Mouse (Mus musculus) Patski (cell line): Measurements from ENCODE around the gene Gm49486. TPM values are rescaled to one million over a fixed set of nuclear protein-coding genes. Genes with fewer than 3 reads are reported as not detected.

Source experiments
- ATAC-seq: fragments of 100-300 bp; one replicate; pipeline ENCODE4 v1.8.0; 2021
- CTCF ChIA-PET: fragments of 350-600 bp; sonication (Branson Sonifier 250); formaldehyde crosslinking; loops from one replicate; lab custom pipeline; 2022; ENCODE audit warnings: inconsistent platforms; lab: Charles Lee
- POLR2A ChIA-PET: fragments of 350-600 bp; sonication (Branson Sonifier 250); formaldehyde crosslinking; loops from one replicate; lab custom pipeline; 2022; ENCODE audit warnings: antibody characterized with exemption, inconsistent platforms; lab: Charles Lee
- DNase-seq: peaks from one replicate; pipeline ENCODE4 v3.0.0-alpha.2; 2011; ENCODE audit warnings: low read depth, low spot score
- H3K27me3 ChIP-seq: fragments of 371-371 bp; one replicate; pipeline ENCODE4 v1.5.1; 2021
- CTCF ChIP-seq: fragments of 100-300 bp; IDR thresholded peaks from one replicate; pipeline ENCODE4 v1.5.1; 2021
- in situ Hi-C: fragments of 300-500 bp; cut with MboI; formaldehyde crosslinking; loops from 3 replicates; pipeline ENCODE4 v1.11.1; 2018; ENCODE audit warnings: low pct_unique_long_range_greater_than_20kb, mixed read lengths
- polyA plus RNA-seq: library from polyadenylated mRNA; unstranded; gene quantifications from one replicate; pipeline ENCODE4 v1.2.3, GENCODE M21; 2021

Gm49486 gene
- polyA plus RNA-seq, 1 experiment from 2014 or later, result 3.5 TPM

DNA sequence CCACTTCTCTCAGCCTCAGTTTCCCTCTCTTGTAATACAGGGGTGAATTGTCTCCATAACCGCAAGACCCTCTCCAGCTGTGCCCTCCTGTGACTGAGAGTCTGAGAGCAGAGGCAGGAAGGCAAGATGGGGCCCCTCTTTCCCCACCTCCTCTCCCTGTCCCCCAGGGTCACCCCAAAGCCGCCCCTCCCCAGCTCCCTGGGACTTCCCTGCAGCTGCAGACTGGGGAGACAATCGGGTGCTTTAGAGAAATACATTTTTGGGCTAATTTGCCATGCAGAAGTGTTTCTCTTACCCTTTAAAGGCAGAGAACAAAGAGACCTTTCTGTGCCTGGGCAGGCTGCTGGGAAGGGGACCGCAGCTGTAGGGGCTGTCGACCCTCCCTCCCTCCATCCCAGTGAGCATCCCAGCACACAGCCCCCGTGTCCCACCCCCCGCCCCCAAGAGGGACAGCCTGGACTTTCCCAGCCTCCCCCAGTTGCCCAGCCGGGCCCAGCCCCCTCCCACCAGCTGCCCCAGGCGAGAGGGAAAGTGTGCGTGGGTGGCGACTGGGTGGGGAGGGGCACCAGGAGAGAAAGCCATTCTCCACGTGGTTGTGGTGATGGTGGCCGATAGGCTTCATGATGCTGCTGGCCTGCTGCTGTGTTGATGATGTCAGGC, 27.6 kb upstream of the Gm49486 start:
- peaks cover 11% of the 10 kb centered on the region for H3K27me3 ChIP-seq
- DNase-seq, result no peak
- no peak for TF ChIP-seq CTCF
- POLR2A ChIA-PET, result no interaction called here
- CTCF ChIA-PET, result no interaction called here
- ATAC-seq, result no peak
- in situ Hi-C loops, result loop anchor here (25.0 kb wide), 1 partner anchor 686 kb away; the partner anchor contains the start of gene Apobec3

DNA sequence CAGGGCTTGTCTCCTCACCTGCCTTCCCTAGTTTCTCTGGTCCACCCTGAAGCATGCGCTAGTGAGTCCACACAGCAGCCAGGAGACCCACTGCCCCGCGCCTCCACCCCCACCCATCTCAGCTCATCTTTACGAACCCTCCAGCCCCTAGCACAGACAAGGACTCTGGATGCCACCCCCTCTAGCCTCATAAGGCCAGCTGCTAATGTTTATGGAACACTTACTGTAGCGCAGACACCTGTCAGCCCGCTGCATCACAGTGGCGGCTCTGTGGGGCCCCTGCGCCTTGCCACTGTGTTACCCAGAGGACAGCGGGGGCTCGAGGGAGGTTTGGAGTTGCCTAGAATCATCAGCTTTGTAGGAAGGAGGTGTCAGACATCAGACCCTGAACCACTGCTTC, 26.6 kb upstream of the Gm49486 start:
- DNase-seq, result no peak
- in situ Hi-C loops, result loop anchor here (25.0 kb wide), 1 partner anchor 685 kb away; the partner anchor contains the start of gene Apobec3
- ChIA-PET CTCF (no interaction called here), POLR2A (no interaction called here)
- ATAC-seq, result no peak
- peaks cover 11% of the 10 kb centered on the region for H3K27me3 ChIP-seq
- no peak for TF ChIP-seq CTCF

DNA sequence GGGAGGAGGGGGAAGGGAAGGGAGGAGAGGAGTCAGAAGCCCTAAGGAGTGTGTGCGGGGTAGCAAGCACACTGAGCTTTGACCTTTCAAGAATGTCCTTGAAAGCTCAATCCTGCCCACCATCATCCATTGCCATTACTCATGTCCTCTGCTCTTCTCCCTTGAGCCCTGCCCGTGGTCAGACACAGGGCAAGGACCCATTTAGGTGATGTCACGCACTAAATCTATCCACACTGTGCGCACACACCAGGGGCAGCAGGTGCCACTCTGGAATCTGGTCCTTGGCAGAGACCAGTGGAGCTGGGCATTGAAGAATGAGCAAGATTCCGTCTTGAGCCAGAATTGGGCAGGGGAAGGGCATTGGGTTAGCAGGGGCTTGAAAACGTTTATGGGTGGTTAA, 21.0 kb upstream of the Gm49486 start:
- in situ Hi-C loops, result loop anchor here (25.0 kb wide), 1 partner anchor 679 kb away; the partner anchor contains the start of gene Apobec3
- POLR2A ChIA-PET, result no interaction called here
- CTCF ChIA-PET, result interaction anchor here (0.7 kb wide), 1 partner anchor 12 kb away, joined by 3 read pairs; no protein-coding TSS in a partner anchor
- DNase-seq (no peak), ATAC-seq (no peak)
- TF ChIP-seq CTCF, result no peak
- peaks cover 7% of the 10 kb centered on the region for H3K27me3 ChIP-seq

DNA sequence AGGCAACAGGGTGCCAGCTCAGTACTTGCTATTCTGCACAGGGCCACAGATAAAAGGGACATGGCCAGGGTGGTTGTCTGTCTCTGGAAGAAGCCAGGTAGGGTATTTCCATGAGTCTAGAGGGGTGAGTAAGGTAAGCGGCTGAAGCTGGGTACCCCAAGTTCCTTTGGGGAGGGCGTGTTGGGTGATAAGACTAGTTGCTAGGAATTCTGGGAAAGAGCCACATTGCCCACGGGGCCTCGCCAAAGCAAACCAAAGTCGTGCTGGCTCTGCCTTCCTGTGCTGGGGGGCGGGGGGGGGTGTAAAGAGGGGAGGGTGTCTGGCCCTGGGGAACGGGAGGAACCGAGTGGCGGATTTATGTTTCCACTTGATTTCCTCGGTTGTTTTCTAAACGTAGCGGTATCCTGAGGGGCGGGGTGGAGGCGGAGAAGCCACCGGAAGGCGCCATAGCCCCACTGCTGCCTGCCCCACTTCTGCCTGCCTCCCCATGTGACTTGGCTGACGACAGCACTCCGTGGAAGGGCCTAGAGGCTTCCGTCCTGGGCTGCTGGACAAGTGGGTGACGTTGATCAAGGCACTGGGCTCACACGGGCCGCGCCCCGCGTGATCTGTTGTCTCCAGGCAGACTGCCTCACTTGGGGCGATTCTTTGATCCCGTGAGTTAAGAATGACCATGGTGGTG, 20.3 kb upstream of the Gm49486 start:
- in situ Hi-C loops, result loop anchor here (25.0 kb wide), 1 partner anchor 678 kb away; the partner anchor contains the start of gene Apobec3
- ChIA-PET CTCF (no interaction called here), POLR2A (no interaction called here)
- peaks cover 7% of the 10 kb centered on the region for H3K27me3 ChIP-seq
- no peak for ATAC-seq
- DNase-seq, result no peak
- TF ChIP-seq CTCF, result no peak

DNA sequence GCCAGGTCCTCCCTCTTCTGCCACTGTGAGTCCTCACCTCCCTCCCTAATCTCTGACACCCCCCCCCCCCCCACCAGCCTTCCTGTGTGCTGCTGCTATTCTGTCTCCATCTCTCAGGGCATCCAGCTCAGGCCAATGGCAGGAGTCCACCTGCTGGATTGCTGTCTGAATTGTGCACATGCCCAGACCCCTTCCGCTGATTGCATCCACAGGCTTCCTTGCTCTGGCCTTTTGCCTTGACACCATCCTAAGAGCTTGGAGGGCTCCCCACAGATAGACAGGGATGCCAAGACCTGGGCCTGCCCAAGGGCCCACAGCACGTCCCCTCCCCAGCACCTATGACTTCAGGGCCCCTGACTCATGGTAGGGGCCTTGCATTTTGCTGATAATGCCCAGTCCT, 18.8 kb upstream of the Gm49486 start:
- no peaks in the 10 kb centered on the region for H3K27me3 ChIP-seq
- POLR2A ChIA-PET, result no interaction called here
- CTCF ChIA-PET, result no interaction called here
- DNase-seq (no peak), ATAC-seq (no peak)
- no peak for TF ChIP-seq CTCF
- in situ Hi-C loops, result loop anchor here (25.0 kb wide), 1 partner anchor 677 kb away; the partner anchor contains the start of gene Apobec3

DNA sequence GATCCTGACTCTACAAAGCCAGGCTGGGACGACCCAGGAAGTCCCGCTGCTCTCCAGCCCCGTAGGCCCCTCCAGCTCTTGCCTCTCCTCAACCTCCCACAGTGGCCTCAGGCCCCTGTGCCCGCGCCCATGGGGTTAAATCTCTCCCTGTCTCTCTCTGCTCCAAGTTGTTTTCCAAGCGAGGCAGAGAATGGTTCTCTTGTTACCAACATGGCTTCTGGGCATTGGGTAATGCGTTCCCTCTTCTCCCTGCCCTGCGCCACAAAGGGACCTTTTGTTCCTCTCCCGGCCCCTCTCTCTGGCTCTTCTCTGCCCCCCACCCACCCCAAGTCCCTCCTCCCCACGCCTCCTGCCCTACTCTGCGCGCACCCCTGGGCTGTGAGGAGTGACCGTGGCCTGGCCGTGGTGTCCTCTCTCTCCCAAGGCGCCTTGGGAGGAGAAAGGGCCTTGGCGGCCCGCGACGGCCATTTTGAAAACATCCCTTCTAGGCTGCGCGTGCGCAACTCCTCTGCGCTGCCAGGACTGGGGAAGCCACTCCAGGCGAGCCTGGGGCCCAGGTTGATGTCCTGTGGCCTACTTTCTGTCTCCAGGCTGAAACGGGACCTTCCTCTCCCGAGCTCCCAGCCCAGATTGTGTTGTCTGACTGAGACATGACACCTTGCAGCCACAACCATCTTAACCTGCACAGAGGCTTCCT, 16.3 kb upstream of the Gm49486 start:
- DNase-seq (no peak), ATAC-seq (no peak)
- CTCF ChIA-PET, result interaction anchor here (1.0 kb wide), 1 partner anchor 10 kb away, joined by 3 read pairs; no protein-coding TSS in a partner anchor
- POLR2A ChIA-PET, result no interaction called here
- no peak for TF ChIP-seq CTCF
- in situ Hi-C loops, result loop anchor here (25.0 kb wide), 1 partner anchor 674 kb away; the partner anchor contains the start of gene Apobec3
- no peaks in the 10 kb centered on the region for H3K27me3 ChIP-seq

DNA sequence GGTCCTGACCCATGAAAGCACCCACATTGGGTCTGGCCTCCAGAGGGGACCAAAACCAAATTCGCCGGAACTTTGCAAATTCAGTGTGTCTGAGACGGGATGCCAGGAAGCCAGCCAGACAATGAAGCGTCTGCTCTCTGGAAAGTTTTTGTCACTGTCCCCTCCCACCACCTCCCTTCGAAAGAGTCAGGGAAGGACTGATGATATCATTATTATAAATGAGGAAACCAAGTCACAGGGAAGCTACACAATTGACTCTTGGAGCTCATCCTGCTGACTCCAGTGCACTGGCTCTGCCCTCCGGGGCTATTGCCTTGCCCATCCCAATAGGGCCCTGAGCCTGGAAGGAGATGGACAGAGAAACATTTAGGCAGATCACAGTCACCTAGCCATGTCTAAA, 15.6 kb upstream of the Gm49486 start:
- ATAC-seq (no peak), DNase-seq (no peak)
- ChIA-PET CTCF (no interaction called here), POLR2A (no interaction called here)
- H3K27me3 ChIP-seq, result no peaks in the 10 kb centered on the region
- in situ Hi-C loops, result loop anchor here (25.0 kb wide), 1 partner anchor 674 kb away; the partner anchor contains the start of gene Apobec3
- no peak for TF ChIP-seq CTCF

DNA sequence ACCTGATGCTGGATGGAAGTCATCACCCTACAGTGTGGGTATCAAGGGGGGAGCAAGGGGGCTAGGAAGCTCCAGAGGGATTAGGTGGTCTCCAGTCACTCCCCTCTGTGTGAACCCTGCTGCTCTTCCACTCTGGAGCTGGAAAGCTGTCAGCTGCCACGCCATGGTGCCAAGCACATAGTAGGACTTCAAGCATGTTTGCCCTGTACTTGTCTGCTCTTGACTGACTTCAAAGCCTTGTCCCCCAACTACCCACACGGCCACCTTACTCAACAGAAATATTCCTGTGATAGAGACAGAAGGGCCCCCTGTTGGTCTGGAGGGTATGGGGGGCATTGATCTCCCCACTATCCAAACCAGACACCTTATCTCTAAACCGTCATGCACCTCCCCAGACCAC, 13.0 kb upstream of the Gm49486 start:
- H3K27me3 ChIP-seq, result no peaks in the 10 kb centered on the region

DNA sequence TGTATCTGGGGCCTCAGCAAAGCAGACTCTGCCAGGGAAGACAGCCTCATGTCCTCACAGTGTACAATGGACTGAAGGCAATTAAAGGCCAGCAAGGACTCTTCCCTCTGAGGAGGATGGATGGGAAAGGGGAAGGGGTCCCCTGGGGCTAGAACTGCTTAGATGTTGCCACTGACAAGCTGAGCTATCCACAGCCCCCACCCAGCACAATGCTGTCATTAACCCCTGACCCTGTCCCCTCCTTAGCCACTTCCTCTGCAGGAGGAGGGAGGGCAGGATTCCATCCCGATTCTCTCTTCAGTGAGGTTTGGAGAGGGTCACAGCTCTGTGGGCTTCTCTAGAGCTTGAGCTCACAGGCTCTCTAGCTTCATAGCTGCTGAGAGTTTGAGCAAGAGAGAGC, 9.6 kb upstream of the Gm49486 start:
- no peak for TF ChIP-seq CTCF
- DNase-seq (no peak), ATAC-seq (no peak)
- CTCF ChIA-PET, result no interaction called here
- in situ Hi-C loops, result loop anchor here (25.0 kb wide), 1 partner anchor 668 kb away; the partner anchor contains the start of gene Apobec3
- H3K27me3 ChIP-seq, result no peaks in the 10 kb centered on the region
- POLR2A ChIA-PET, result no interaction called here

More for the DNA sequence above, 13.0 kb upstream of the Gm49486 start:
- POLR2A ChIA-PET, result interaction anchor here (0.6 kb wide), 1 partner anchor 128 kb away, joined by 4 read pairs; no protein-coding TSS in a partner anchor
- CTCF ChIA-PET, result no interaction called here
- in situ Hi-C loops, result loop anchor here (25.0 kb wide), 1 partner anchor 671 kb away; the partner anchor contains the start of gene Apobec3
- DNase-seq, result no peak
- no peak for ATAC-seq
- no peak for TF ChIP-seq CTCF

DNA sequence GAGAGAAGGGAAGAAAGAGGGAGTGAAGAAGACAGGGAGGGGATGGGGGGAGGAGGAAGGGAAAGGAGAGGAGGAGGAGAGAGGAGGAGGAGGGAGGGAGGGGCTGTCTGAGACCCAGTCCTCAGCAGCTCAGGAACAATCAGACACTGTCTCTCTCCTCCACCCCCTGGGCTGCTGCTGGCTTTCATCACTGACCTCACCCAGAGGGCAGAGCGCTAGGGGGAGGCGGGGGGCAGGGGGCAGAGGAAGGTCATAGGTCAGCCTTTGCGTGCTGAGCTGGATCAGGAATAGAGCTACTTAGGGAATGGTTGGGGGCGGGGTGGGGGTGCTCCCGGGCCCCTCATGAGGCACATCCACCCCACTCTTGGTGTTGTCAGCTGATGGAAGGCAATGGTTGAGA, 5.5 kb upstream of the Gm49486 start:
- ChIA-PET POLR2A (interaction anchor here (0.6 kb wide), 1 partner anchor 428 kb away, joined by 5 read pairs; no protein-coding TSS in a partner anchor), CTCF (interaction anchor here (1.3 kb wide), 1 partner anchor 25 kb away, joined by 3 read pairs; no protein-coding TSS in a partner anchor)
- DNase-seq, result no peak
- H3K27me3 ChIP-seq, result no peaks in the 10 kb centered on the region
- in situ Hi-C loops, result loop anchor here (5.0 to 25.0 kb wide), 2 partner anchors 434 to 664 kb away; partner anchors contain the start of genes Apobec3, Cby1 and Fam227a
- ATAC-seq, result no peak
- TF ChIP-seq CTCF, result no peak
